Mouse (Mus musculus): Measurements from ENCODE around the gene Stpg4. TPM values are rescaled to one million over a fixed set of nuclear protein-coding genes. Genes with fewer than 3 reads are reported as not detected.

Gene Stpg4
- not detected in 2 replicates for polyA plus RNA-seq (2015; fragmentation: Nextera tagmentation; extraction: Ambion mirVana)

DNA sequence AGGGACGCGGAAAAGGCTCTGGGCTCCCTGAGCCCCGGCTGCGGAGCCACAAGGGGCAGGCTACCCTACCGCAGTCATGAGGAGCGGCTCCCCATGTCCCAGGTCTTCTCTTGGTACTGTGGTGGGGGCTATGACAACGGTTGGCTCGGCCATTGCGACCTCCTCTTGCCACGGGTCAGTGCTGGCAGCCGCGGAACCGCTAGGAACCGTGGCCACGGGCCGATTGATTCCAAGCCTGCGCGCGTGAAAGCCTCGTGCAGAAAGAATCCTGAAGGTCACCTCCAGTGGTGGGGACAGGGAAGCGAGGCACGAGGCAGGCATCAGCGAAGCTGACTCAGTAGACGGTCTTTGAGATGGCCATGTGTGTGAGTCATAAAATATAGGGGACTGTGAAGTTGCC lies at the start of gene Stpg4:
Stpg4 (minus strand) TSS at position 231 of the 400 bp plus-strand sequence.
- no peak for ATAC-seq (ENCODE audit: low read depth)
- no peaks in the 10 kb centered on the region for H3K9me3 ChIP-seq (replicated peaks; ENCODE audit: control insufficient read depth, low read length)
- no peak within 1 kb of the TSS for H3K4me2 ChIP-seq (ENCODE audit: low read depth, low read length)
- H3K4me3 ChIP-seq (ENCODE audit: low read depth, low read length) = no peak within 1 kb of the TSS
- 73% methylated on average over 24 of the region's 24 CpGs for WGBS (ENCODE audit: insufficient replicate concordance)
- peaks cover 9% of the 10 kb centered on the region for H3K36me3 ChIP-seq (ENCODE audit: control insufficient read depth, insufficient read depth)
- H3K27me3 ChIP-seq (ENCODE audit: control insufficient read depth, insufficient read depth, low read depth, low read length) = no peaks in the 10 kb centered on the region
- no peaks in the 10 kb centered on the region for H3K4me1 ChIP-seq (ENCODE audit: control insufficient read depth, low read depth, low read length)
- H3K9ac ChIP-seq (ENCODE audit: low read depth, low read length) = no peak within 1 kb of the TSS
- H3K27ac ChIP-seq (ENCODE audit: low read length) = no peak within 1 kb of the TSS

GRCm38 (mm10) chr17:87475356-87475755 lies 47.8 kb upstream of the Stpg4 start:
- WGBS (ENCODE audit: insufficient replicate concordance) = 46% methylated on average over 8 of the region's 8 CpGs
- Histone ChIP-seq H3K27me3 (ENCODE audit: control insufficient read depth, insufficient read depth, low read depth, low read length) (peaks cover 29% of the 10 kb centered on the region), H3K4me2 (ENCODE audit: low read depth, low read length) (no peak overlapping the region), H3K4me3 (ENCODE audit: low read depth, low read length) (no peak overlapping the region), H3K27ac (ENCODE audit: low read length) (no peak overlapping the region), H3K9me3 (replicated peaks; ENCODE audit: control insufficient read depth, low read length) (no peaks in the 10 kb centered on the region), H3K9ac (ENCODE audit: low read depth, low read length) (no peak overlapping the region), H3K36me3 (ENCODE audit: control insufficient read depth, insufficient read depth) (no peaks in the 10 kb centered on the region), H3K4me1 (ENCODE audit: control insufficient read depth, low read depth, low read length) (peaks cover 16% of the 10 kb centered on the region)
- no peak for ATAC-seq (ENCODE audit: low read depth)

DNA sequence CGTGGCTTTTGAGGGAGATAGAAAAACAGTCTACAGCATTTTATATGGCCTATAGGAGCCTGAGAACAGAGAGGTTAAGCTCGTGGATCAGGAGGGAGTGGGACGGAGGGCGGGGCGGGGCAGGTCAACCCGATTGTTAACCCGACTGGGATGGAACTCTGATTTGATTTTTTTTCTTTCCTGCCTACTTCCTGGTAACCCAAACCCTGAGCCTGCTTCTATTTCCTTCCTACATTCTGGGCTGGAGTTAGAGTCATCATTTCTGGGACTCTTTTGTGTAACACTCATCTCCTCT lies 46.9 kb upstream of the Stpg4 start:
- Histone ChIP-seq H3K27me3 (ENCODE audit: control insufficient read depth, insufficient read depth, low read depth, low read length) (peaks cover 29% of the 10 kb centered on the region), H3K4me3 (ENCODE audit: low read depth, low read length) (peak overlapping the region; percentile 35), H3K36me3 (ENCODE audit: control insufficient read depth, insufficient read depth) (no peaks in the 10 kb centered on the region), H3K27ac (ENCODE audit: low read length) (no peak overlapping the region), H3K9me3 (replicated peaks; ENCODE audit: control insufficient read depth, low read length) (no peaks in the 10 kb centered on the region), H3K9ac (ENCODE audit: low read depth, low read length) (no peak overlapping the region), H3K4me1 (ENCODE audit: control insufficient read depth, low read depth, low read length) (peaks cover 25% of the 10 kb centered on the region), H3K4me2 (ENCODE audit: low read depth, low read length) (peak overlapping the region; percentile 59)
- peak; percentile 31; the same call in 1 of the 2 replicates for ATAC-seq (ENCODE audit: low read depth)
- WGBS (ENCODE audit: insufficient replicate concordance) = 10% methylated on average over 7 of the region's 7 CpGs

DNA sequence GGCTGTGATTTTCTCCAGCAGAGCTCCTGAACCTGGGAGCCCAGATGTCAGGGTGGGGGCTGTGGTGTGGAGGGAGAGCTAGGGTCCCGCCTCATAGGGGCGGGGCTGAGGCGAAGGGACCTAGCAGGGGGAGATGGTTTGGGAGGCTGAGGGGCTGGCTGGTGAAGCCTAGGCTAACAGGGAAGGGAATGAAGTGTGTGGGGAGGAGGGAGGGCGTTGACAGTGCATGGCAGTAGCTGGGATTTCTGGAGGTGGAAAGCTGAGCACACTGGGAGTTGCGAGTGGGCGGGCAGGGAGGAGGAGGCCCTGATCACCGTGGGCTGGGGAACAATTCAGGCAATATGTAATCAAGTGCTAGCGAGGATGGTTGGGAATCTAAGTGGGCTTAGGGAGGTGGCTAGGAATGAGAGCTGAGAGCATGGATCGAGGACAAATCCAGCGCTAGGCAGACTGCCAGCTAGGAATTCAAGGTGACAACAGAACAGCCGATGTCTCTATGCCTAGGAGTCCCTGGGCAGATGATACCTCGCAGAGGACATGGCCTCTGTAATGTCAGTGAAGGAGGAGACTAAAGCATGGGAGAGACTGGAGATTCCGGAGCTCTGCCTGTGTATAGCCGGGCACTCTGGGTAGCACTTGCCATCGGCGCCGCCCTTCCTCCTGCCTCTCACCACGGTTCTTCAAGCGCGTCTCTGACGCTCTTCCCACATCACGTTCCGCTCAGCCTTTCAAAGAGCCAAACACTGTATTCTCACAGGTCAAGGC lies 46.4 kb upstream of the Stpg4 start:
- H3K27me3 ChIP-seq (ENCODE audit: control insufficient read depth, insufficient read depth, low read depth, low read length) = peaks cover 29% of the 10 kb centered on the region
- H3K36me3 ChIP-seq (ENCODE audit: control insufficient read depth, insufficient read depth) = no peaks in the 10 kb centered on the region
- ATAC-seq (ENCODE audit: low read depth) = peak; percentile 32; the same call in 1 of the 2 replicates
- WGBS (ENCODE audit: insufficient replicate concordance) = 3% methylated on average over 23 of the region's 23 CpGs
- H3K27ac ChIP-seq (ENCODE audit: low read length) = peak overlapping the region; percentile 16; the same call in 1 of the 2 replicates
- H3K4me2 ChIP-seq (ENCODE audit: low read depth, low read length) = peak overlapping the region; percentile 59
- no peaks in the 10 kb centered on the region for H3K9me3 ChIP-seq (replicated peaks; ENCODE audit: control insufficient read depth, low read length)
- peaks cover 28% of the 10 kb centered on the region for H3K4me1 ChIP-seq (ENCODE audit: control insufficient read depth, low read depth, low read length)
- H3K9ac ChIP-seq (ENCODE audit: low read depth, low read length) = no peak overlapping the region
- H3K4me3 ChIP-seq (ENCODE audit: low read depth, low read length) = peak overlapping the region; percentile 35

DNA sequence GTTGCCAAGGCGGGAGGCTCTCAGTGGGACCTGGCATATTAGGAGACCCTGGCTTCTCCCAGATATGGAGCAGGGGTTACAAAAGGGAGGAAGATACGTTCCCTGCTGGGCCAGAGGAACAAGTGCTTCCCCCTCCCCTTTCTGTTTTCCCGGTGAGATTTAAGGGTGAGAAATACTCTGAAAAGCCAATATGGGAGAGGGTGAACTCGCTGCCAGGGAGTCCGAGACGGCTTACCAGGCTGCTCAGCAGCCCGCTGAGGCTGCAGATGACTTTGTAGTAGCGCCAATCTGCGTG lies 45.8 kb upstream of the Stpg4 start:
- WGBS (ENCODE audit: insufficient replicate concordance) = 9% methylated on average over 9 of the region's 9 CpGs
- no peak for ATAC-seq (ENCODE audit: low read depth)
- H3K9me3 ChIP-seq (replicated peaks; ENCODE audit: control insufficient read depth, low read length) = no peaks in the 10 kb centered on the region
- no peaks in the 10 kb centered on the region for H3K36me3 ChIP-seq (ENCODE audit: control insufficient read depth, insufficient read depth)
- peak overlapping the region; percentile 59 for H3K4me2 ChIP-seq (ENCODE audit: low read depth, low read length)
- H3K4me3 ChIP-seq (ENCODE audit: low read depth, low read length) = peak overlapping the region; percentile 35
- peaks cover 28% of the 10 kb centered on the region for H3K4me1 ChIP-seq (ENCODE audit: control insufficient read depth, low read depth, low read length)
- peak overlapping the region; percentile 16; the same call in 1 of the 2 replicates for H3K27ac ChIP-seq (ENCODE audit: low read length)
- no peak overlapping the region for H3K9ac ChIP-seq (ENCODE audit: low read depth, low read length)
- H3K27me3 ChIP-seq (ENCODE audit: control insufficient read depth, insufficient read depth, low read depth, low read length) = peaks cover 29% of the 10 kb centered on the region

GRCm38 (mm10) chr17:87472879-87473278 lies 45.3 kb upstream of the Stpg4 start:
- Histone ChIP-seq H3K9ac (ENCODE audit: low read depth, low read length) (no peak overlapping the region), H3K9me3 (replicated peaks; ENCODE audit: control insufficient read depth, low read length) (no peaks in the 10 kb centered on the region), H3K4me2 (ENCODE audit: low read depth, low read length) (no peak overlapping the region), H3K27me3 (ENCODE audit: control insufficient read depth, insufficient read depth, low read depth, low read length) (peaks cover 29% of the 10 kb centered on the region), H3K36me3 (ENCODE audit: control insufficient read depth, insufficient read depth) (no peaks in the 10 kb centered on the region), H3K4me1 (ENCODE audit: control insufficient read depth, low read depth, low read length) (peaks cover 28% of the 10 kb centered on the region), H3K27ac (ENCODE audit: low read length) (no peak overlapping the region), H3K4me3 (ENCODE audit: low read depth, low read length) (no peak overlapping the region)
- ATAC-seq (ENCODE audit: low read depth) = no peak
- WGBS (ENCODE audit: insufficient replicate concordance) = 24% methylated on average over 10 of the region's 10 CpGs

GRCm38 (mm10) chr17:87471661-87472060 lies 44.1 kb upstream of the Stpg4 start:
- H3K27ac ChIP-seq (ENCODE audit: low read length) = no peak overlapping the region
- no peak overlapping the region for H3K4me3 ChIP-seq (ENCODE audit: low read depth, low read length)
- H3K9ac ChIP-seq (ENCODE audit: low read depth, low read length) = no peak overlapping the region
- WGBS (ENCODE audit: insufficient replicate concordance) = 72% methylated on average over 6 of the region's 6 CpGs
- no peak for ATAC-seq (ENCODE audit: low read depth)
- no peak overlapping the region for H3K4me2 ChIP-seq (ENCODE audit: low read depth, low read length)
- H3K9me3 ChIP-seq (replicated peaks; ENCODE audit: control insufficient read depth, low read length) = no peaks in the 10 kb centered on the region
- peaks cover 29% of the 10 kb centered on the region for H3K27me3 ChIP-seq (ENCODE audit: control insufficient read depth, insufficient read depth, low read depth, low read length)
- peaks cover 28% of the 10 kb centered on the region for H3K4me1 ChIP-seq (ENCODE audit: control insufficient read depth, low read depth, low read length)
- H3K36me3 ChIP-seq (ENCODE audit: control insufficient read depth, insufficient read depth) = no peaks in the 10 kb centered on the region

DNA sequence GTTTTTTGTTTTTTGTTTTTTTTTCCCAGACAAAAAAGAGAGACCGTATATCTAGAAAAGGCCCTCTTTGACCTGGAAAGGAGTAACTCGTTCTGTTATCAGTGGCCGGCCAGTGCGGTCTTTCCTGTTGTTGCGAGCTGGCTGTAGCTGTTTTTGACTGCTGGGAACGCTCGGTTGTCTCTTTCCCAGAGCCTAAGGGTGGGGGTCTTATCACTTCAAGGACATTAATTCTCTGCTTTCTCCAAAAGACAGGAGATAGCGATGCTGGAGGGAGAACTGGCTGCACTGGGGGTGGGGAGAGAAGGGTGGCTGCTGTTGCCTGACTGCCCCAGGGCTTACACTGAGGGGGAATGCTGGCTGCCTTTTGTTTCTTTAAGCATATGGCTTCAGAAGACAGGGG lies 43.3 kb upstream of the Stpg4 start:
- Histone ChIP-seq H3K36me3 (ENCODE audit: control insufficient read depth, insufficient read depth) (no peaks in the 10 kb centered on the region), H3K27me3 (ENCODE audit: control insufficient read depth, insufficient read depth, low read depth, low read length) (peaks cover 29% of the 10 kb centered on the region), H3K4me2 (ENCODE audit: low read depth, low read length) (peak overlapping the region; percentile 39; the same call in 1 of the 2 replicates), H3K4me3 (ENCODE audit: low read depth, low read length) (no peak overlapping the region), H3K9ac (ENCODE audit: low read depth, low read length) (no peak overlapping the region; the same call in 1 of the 2 replicates), H3K4me1 (ENCODE audit: control insufficient read depth, low read depth, low read length) (peaks cover 28% of the 10 kb centered on the region), H3K9me3 (replicated peaks; ENCODE audit: control insufficient read depth, low read length) (no peaks in the 10 kb centered on the region), H3K27ac (ENCODE audit: low read length) (no peak overlapping the region)
- peak; percentile 68 for ATAC-seq (ENCODE audit: low read depth)
- WGBS (ENCODE audit: insufficient replicate concordance) = 17% methylated on average over 8 of the region's 8 CpGs

DNA sequence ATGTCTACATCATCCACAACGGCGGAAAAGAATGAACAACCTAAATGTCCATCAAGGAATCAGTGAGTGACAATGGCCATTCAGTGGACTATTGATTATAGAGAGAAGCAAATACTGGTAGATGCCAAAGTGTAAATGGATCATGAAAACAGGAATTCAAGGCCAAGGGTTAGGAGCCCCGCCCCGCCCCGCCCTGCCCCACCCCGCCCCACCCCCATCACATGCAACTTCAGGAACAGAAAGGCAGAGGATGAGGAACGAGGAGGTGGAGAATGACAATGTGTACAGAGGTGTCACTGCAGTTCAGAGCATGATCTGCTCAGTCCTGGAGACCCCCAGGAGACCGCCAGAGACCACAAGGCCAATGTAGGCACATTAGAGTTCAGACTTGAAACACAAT lies 42.7 kb upstream of the Stpg4 start:
- no peaks in the 10 kb centered on the region for H3K36me3 ChIP-seq (ENCODE audit: control insufficient read depth, insufficient read depth)
- H3K9me3 ChIP-seq (replicated peaks; ENCODE audit: control insufficient read depth, low read length) = no peaks in the 10 kb centered on the region
- 34% methylated on average over 8 of the region's 8 CpGs for WGBS (ENCODE audit: insufficient replicate concordance)
- peaks cover 28% of the 10 kb centered on the region for H3K4me1 ChIP-seq (ENCODE audit: control insufficient read depth, low read depth, low read length)
- no peak overlapping the region for H3K27ac ChIP-seq (ENCODE audit: low read length)
- H3K9ac ChIP-seq (ENCODE audit: low read depth, low read length) = no peak overlapping the region
- ATAC-seq (ENCODE audit: low read depth) = no peak
- peaks cover 29% of the 10 kb centered on the region for H3K27me3 ChIP-seq (ENCODE audit: control insufficient read depth, insufficient read depth, low read depth, low read length)
- no peak overlapping the region for H3K4me3 ChIP-seq (ENCODE audit: low read depth, low read length)
- peak overlapping the region; percentile 39; the same call in 1 of the 2 replicates for H3K4me2 ChIP-seq (ENCODE audit: low read depth, low read length)

Data from liver, embryonic 16.5 days (tissue).